Mouse (Mus musculus) heart, adult 18-20 months (tissue): Measurements from ENCODE around the gene Arhgef2. TPM values are rescaled to one million over a fixed set of nuclear protein-coding genes. Genes with fewer than 3 reads are reported as not detected.

Source experiments
- DNase-seq, 2 experiments: peaks; one replicate each; pipeline ENCODE4 v3.0.0; 2021 to 2022; ENCODE audit warnings: mixed read lengths in 1 of 2
- total RNA-seq, 2 experiments: library from RNA; stranded (reverse); gene quantifications; 2 replicates each; pipeline ENCODE4 v1.2.3; 2021

The Arhgef2 gene
- total RNA-seq, 2 experiments from 2014 or later, result 32.3 to 32.9 TPM

DNA sequence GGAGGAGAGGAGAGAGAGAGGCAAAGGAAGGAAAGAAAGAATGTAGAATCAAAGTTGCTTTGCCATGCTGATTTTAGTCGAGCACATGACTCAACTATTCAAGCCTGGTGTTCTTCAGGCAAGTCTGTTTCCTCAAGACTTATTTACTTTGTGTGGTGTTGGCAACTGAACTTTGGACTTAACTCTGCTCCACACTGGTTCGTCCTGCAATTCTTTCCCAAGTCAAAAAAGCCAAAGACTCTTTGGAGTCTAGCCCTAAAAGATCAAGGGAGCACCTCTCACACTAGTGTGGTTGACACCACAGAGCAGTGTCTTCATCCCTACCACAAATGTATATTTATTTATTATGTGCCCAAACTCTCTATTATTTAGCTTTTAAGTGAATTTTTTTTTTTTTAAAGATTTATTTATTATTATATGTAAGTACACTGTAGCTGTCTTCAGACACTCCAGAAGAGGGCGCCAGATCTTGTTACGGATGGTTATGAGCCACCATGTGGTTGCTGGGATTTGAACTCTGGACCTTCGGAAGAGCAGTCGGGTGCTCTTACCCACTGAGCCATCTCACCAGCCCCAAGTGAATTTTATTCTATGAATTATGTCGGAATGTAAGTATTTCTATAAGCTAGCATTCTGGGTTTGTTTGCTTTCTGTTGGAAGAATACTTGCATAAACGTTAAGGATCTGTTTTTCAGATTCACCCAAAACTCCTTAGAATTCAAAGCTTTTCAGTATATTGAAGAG, 78.6 kb downstream of the Arhgef2 start:
- DNase-seq, result no peak

DNA sequence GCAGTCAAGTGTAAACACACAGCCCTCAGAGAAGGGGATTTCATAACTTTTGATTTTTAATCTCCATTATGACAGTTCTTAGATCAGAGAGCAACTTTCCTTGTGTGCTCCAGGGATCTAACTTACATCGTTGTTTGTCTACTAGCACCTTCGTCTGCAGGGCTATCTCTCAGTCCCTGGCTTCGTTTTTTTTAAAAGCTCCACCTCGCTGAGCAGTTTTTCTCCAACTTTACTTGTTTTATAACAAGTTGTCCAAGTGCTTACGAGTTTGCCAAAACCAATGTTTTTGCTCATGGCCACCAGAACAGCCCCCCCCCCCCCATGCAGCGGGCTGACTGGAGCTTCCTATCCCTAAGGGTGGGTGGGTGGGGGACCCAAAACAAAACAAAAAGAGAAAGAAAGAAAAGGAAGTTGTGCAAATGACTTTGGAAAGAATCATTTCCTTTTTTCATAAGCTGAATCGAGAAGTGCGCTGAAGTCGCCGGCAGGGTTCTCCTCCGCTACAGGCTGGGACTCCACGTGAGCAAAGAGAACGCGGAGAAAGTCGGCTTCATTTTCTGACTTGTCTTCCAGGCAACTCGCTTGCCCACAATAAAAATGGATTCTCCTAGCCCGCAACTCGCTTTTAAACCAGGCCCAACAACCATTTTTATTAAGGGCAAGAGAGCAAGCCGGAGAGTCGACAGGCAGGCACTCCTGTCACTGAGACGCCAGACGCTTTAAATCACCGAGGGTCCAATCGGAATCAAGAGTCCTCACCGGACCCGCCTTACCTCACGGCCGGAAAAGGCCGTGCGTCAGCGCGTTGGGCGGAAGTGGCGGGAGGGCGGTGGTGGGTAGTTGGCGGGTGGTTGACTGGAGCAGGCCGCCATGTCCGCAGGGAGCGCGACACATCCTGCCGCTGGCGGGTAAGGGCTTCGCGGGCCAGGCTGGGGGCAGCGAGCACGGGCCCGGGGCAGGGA, 79.5 kb downstream of the Arhgef2 start, which contains the start of gene Khdc4:
Gene Khdc4 (plus strand): TSS at position 824 of the 962 bp plus-strand sequence.
- peak; percentile 96 to 99 for DNase-seq

DNA sequence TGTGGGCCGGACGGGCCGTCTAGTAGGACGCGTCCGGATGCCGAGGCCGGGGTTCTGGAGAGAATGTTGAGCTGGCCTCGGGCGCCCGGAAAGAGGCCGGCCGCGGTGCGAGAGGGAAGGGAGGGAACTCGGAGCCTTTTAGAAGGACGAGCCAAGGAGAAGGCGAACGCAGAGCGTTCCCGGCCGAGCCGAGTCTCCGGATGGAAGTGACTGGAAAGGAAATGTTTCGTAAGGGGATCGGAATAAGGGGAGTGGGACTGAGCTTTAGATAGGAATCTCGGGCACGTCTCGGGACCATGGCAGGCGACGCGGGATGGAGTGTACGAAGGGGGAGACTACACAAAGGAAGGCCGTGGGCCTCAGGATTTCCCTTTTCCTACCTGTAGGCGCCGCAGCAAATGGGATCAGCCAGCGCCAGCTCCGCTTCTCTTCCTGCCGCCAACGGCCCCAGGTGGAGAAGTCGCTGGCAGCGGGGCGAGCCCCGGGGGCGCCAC, 80.2 kb downstream of the Arhgef2 start:
- DNase-seq, result peak in 1 of 2 experiments; percentile 51

- DNase-seq, result no peak
These were observed 81.2 kb downstream of the Arhgef2 start for GRCm38 (mm10) chr3:88686734-88687611.

- no peak for DNase-seq
These were observed 83.3 kb downstream of the Arhgef2 start for GRCm38 (mm10) chr3:88689079-88689478.

GRCm38 (mm10) chr3:88695545-88695944, 89.8 kb downstream of the Arhgef2 start:
- no peak for DNase-seq

Other genes with a start within 250 kb of the Arhgef2 start
- gene Paqr6, start 241.4 kb upstream of the Arhgef2 start, total RNA-seq, result under 1 TPM; 0.60 to 0.67 TPM
- gene Bglap3, start 233.2 kb upstream of the Arhgef2 start, total RNA-seq, result not detected
- not detected for gene Bglap2, start 227.3 kb upstream of the Arhgef2 start, total RNA-seq
- gene Bglap, start 221.5 kb upstream of the Arhgef2 start, total RNA-seq, result not detected
- 10 to 100 TPM; 16.8 to 18.3 TPM for gene Pmf1, start 195.6 kb upstream of the Arhgef2 start, total RNA-seq
- gene Slc25a44, start 180.8 kb upstream of the Arhgef2 start, total RNA-seq, result 10 to 100 TPM; 12.3 to 14.2 TPM
- 1 to 10 TPM; 4.4 to 5.9 TPM for gene Sema4a, start 144.8 kb upstream of the Arhgef2 start, total RNA-seq
- 100 to 1,000 TPM; 113 to 129 TPM for gene Lmna, start 96.0 kb upstream of the Arhgef2 start, total RNA-seq
- under 1 TPM; 0.26 to 0.35 TPM for gene Mex3a, start 73.6 kb upstream of the Arhgef2 start, total RNA-seq
- under 1 TPM in 1 of 2 experiments, not detected in 1; 0.26 TPM for gene Rab25, start 57.7 kb upstream of the Arhgef2 start, total RNA-seq
- gene Lamtor2, start 52.9 kb upstream of the Arhgef2 start, total RNA-seq, result 100 to 1,000 TPM; 102 to 104 TPM
- 10 to 100 TPM; 72.4 to 78.7 TPM for gene Ubqln4, start 52.2 kb upstream of the Arhgef2 start, total RNA-seq
- 10 to 100 TPM; 60.8 to 65.5 TPM for gene Ssr2, start 30.1 kb upstream of the Arhgef2 start, total RNA-seq
- gene Rxfp4, start 47.2 kb downstream of the Arhgef2 start, total RNA-seq, result not detected
- gene Khdc4, start 79.8 kb downstream of the Arhgef2 start, total RNA-seq, result 10 to 100 TPM; 25.7 to 26.3 TPM
- gene Rit1, start 110.9 kb downstream of the Arhgef2 start, total RNA-seq, result 10 to 100 TPM; 70.5 to 95.6 TPM
- 1 to 10 TPM; 5.4 to 8.0 TPM for gene Syt11, start 169.2 kb downstream of the Arhgef2 start, total RNA-seq
- 10 to 100 TPM; 20.0 to 21.6 TPM for gene Gon4l, start 229.3 kb downstream of the Arhgef2 start, total RNA-seq